Mouse (Mus musculus) midbrain, postnatal 0 days (tissue): ENCODE measurements at regions not wholly inside any gene's neighbourhood (a gene's known extent, or its start where the extent isn't known, plus 50 kb on each side); places are given as distances from the start of the nearest gene placed in this dataset.
"Not testable (repeated sequence)": the region's sequence is repeated elsewhere in the genome, so short reads cannot be mapped to it uniquely, and the experiment has no call there.

Experiments
- ATAC-seq: fragments of 200-750 bp; cut with Nextera tagmentation; 2 replicates; pipeline ENCODE4 v1.8.0; 2017; ENCODE audit warnings: moderate number of reproducible peaks, mild to moderate bottlenecking, moderate TSS enrichment, moderate library complexity; ENCODE audit not compliant: low FRiP score
- DNase-seq: peaks from one replicate; pipeline ENCODE4 v3.0.0-alpha.2; 2015; ENCODE audit warnings: low spot score
- H3K27ac ChIP-seq: fragments of 300-500 bp; sonication (generic); 2 replicates; pipeline ENCODE4 v1.5.1; 2014; ENCODE audit warnings: low read depth, mild to moderate bottlenecking, low read length, mixed read lengths
- H3K27me3 ChIP-seq: fragments of 300-500 bp; sonication (generic); 2 replicates; pipeline ENCODE4 v1.6.1; 2014; ENCODE audit warnings: low read length, control low read depth, mixed read lengths; ENCODE audit not compliant: insufficient read depth
- H3K36me3 ChIP-seq: fragments of 300-500 bp; sonication (generic); 2 replicates; pipeline ENCODE4 v1.6.1; 2014; ENCODE audit warnings: low read length, control low read depth, mixed read lengths; ENCODE audit not compliant: insufficient read depth
- H3K4me1 ChIP-seq: fragments of 300-500 bp; sonication (generic); 2 replicates; pipeline ENCODE4 v1.6.1; 2014; ENCODE audit warnings: mild to moderate bottlenecking, control low read depth, antibody characterized with exemption, low read length, mixed read lengths; ENCODE audit not compliant: insufficient read depth
- H3K4me2 ChIP-seq: fragments of 300-500 bp; sonication (generic); 2 replicates; pipeline ENCODE4 v1.6.1; 2014; ENCODE audit warnings: low read depth, mild to moderate bottlenecking, low read length, mixed read lengths; ENCODE audit not compliant: poor library complexity, severe bottlenecking
- H3K4me3 ChIP-seq: fragments of 300-500 bp; sonication (generic); 2 replicates; pipeline ENCODE4 v1.5.1; 2014; ENCODE audit warnings: low read depth, mild to moderate bottlenecking, low read length, moderate library complexity
- H3K9ac ChIP-seq: fragments of 300-500 bp; sonication (generic); replicated peaks from 2 replicates; pipeline ENCODE4 v1.6.1; 2014; ENCODE audit warnings: mild to moderate bottlenecking, low read length, moderate library complexity, mixed read lengths; ENCODE audit not compliant: poor library complexity, severe bottlenecking
- H3K9me3 ChIP-seq: fragments of 300-500 bp; sonication (generic); 2 replicates; pipeline ENCODE4 v1.6.1; 2016; ENCODE audit warnings: low read length, control low read depth
- CTCF ChIP-seq: IDR thresholded peaks from 2 replicates; pipeline ENCODE4 v1.5.1; 2016; ENCODE audit warnings: antibody characterized with exemption, mild to moderate bottlenecking
- WGBS: fragments of 180-500 bp; shearing (Covaris S2); extraction: QIAGEN DNeasy Blood & Tissue Kit; methylation state at CpG from one replicate; pipeline ENCODE4 v1.1.7; 2014; 5-methylcytosine and 5-hydroxymethylcytosine counted together

DNA sequence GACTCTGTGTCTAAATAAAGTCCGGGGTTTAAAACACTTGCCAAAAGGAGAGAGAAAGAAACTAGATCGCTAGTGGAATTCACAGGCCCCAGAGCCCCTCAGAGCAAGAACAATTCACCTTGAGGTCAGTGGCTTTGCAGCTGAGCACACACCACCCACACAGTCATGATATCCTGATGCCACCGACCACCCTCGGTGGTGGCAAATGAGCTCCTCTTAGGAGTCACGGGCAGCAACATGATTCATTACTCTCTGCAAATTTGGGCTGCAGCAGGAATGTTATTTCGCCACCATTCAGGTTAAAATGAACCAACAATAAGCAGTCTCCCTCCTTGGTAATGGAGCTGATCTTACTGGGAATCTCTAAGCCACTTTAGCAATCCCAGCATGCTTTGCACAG, 213.9 kb downstream of the Ankrd50 start:
- Histone ChIP-seq H3K4me3 (no peak overlapping the region), H3K9ac (no peak overlapping the region), H3K9me3 (no peaks in the 10 kb centered on the region), H3K27me3 (no peaks in the 10 kb centered on the region), H3K4me1 (no peaks in the 10 kb centered on the region), H3K27ac (no peak overlapping the region), H3K36me3 (no peaks in the 10 kb centered on the region), H3K4me2 (no peak overlapping the region)
- DNase-seq, result no peak
- TF ChIP-seq CTCF, result no peak
- 79% methylated on average over 6 of the region's 6 CpGs for WGBS
- ATAC-seq, result no peak

DNA sequence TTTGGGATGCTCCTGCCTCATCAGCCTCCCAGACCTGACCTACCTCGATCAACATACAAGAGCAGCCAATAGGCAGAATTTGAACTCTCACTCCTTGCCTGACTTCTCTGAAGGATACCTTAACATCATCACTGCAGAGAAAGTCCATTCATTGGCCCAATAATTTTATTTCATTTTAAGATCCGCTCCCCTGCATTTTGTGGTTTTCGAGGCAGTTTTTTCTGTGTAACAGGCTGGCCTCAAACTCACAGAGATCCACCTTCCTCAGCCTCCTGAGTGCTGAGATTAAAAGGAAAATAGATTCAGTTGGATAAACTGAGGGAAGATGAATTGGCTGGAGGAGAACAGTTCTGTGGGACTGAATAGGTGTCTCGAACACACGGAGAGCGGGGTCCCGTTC, 216.4 kb downstream of the Ankrd50 start:
- no peak for ATAC-seq
- Histone ChIP-seq H3K9ac (no peak overlapping the region), H3K27ac (no peak overlapping the region), H3K4me1 (no peaks in the 10 kb centered on the region), H3K9me3 (no peaks in the 10 kb centered on the region), H3K36me3 (no peaks in the 10 kb centered on the region), H3K4me3 (no peak overlapping the region), H3K27me3 (no peaks in the 10 kb centered on the region), H3K4me2 (no peak overlapping the region)
- TF ChIP-seq CTCF, result no peak
- no peak for DNase-seq
- 95% methylated on average over 7 of the region's 7 CpGs for WGBS

DNA sequence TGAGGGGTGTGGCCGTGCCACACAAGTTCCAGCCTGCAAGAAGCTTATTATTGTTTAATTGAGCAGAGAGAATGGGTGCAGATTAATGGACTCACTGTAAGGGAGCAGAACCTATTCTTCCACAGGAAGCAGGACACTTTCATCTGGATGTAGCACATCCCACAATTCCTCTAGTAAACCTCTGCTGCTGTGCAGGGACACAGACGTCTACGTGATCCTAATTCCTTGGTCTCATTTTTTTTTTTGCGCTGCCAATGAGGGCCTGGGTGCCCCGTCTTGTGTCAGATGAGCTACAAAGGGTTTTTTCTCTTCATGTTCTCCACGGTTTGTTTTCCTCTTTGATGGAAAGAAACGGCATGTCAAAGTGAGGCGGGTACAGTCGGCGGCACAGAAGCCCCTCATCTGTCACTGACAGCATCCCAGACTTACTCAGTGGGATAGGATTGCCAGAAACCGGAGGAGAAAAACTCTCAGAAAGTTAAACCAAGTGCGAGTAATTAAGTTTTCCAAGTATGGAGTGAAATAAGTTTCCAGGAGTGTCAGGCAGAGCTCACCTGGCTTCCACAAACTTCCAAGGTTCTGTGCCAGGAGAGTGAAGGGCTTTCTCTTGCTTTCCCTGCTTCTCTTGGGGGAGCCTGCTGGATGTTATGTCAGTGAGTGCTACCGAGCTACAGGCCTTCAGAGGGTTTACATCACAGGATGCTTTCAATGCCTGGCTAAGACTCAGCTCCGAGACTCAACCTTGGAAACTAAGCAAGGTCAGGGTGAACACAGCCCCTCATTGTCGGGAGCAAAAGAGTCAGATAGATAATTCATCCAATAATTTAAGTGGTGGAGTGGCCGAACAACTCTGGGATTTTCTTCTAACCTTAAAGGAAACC, 221.1 kb downstream of the Ankrd50 start:
- H3K9ac ChIP-seq, result no peak overlapping the region
- no peak overlapping the region for H3K4me3 ChIP-seq
- H3K36me3 ChIP-seq, result no peaks in the 10 kb centered on the region
- ATAC-seq (no peak), DNase-seq (no peak)
- WGBS, result 36% methylated on average over 16 of the region's 16 CpGs
- H3K4me1 ChIP-seq, result no peaks in the 10 kb centered on the region
- no peaks in the 10 kb centered on the region for H3K9me3 ChIP-seq
- no peaks in the 10 kb centered on the region for H3K27me3 ChIP-seq
- no peak for TF ChIP-seq CTCF
- no peak overlapping the region for H3K27ac ChIP-seq
- H3K4me2 ChIP-seq, result no peak overlapping the region

DNA sequence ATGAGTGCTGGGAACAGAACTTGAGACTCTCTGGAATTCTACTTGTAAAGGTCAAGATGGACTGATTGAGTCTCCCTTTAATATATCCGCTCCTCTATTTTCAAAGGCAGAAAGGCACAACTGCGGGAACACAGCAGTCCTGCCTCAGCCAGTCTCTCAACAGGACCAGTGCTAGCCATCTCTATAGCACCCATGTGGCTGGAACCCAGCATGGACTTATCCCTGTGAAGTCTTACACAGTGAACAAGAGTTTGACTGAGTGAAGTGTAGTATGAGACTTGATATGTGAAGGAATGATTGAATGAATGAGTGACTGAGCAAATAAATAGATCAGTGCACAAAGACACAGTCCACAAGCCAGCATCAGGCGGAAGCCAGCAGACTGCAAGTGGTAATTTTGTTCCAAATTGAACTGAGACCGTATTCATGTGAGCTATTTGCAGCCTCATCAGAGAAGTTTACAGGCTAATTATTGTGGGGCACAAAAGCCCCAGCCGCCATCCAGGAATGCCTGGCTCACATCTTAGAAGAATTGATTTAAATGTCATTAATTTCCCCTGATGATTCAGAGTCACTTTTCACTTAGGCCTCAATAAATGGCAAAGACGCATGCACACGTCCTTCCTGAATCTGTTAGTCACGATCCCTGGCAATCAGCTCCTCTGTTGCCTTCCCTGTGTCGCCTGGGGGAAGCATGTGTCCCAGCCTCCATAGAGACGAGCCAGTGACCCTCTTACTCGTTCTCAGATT, 223.1 kb downstream of the Ankrd50 start:
- Histone ChIP-seq H3K4me2 (no peak overlapping the region), H3K27ac (no peak overlapping the region), H3K4me3 (no peak overlapping the region), H3K9ac (no peak overlapping the region), H3K9me3 (no peaks in the 10 kb centered on the region), H3K4me1 (no peaks in the 10 kb centered on the region), H3K27me3 (no peaks in the 10 kb centered on the region), H3K36me3 (no peaks in the 10 kb centered on the region)
- 44% methylated on average over 11 of the region's 11 CpGs for WGBS
- DNase-seq (peak; percentile 55), ATAC-seq (0 out of 2 replicates have a peak, but pooled peaks have one; percentile 31)
- no peak for TF ChIP-seq CTCF

DNA sequence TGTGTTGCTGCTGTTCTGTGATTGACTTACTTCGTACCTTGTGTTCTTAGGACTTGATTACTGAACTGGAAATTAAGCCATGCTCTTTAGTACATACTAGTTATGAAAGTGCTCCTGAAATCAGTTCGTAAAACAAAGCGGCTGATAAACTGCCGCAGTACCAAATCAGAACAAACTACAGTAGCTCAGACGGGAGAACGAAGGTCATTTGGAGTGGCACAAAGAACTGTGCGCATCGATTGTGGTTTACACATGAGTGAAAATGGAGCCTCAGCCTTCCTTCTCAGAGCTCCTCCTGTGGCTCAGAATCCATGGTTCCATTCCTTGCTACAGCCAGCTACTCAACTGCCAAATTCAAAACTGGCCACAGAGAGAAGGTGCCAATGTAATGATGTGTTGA, 225.4 kb downstream of the Ankrd50 start:
- not testable (repeated sequence) for H3K27ac ChIP-seq, H3K36me3 ChIP-seq, H3K27me3 ChIP-seq, H3K4me3 ChIP-seq, H3K9me3 ChIP-seq, H3K4me2 ChIP-seq, H3K9ac ChIP-seq, DNase-seq, ATAC-seq, H3K4me1 ChIP-seq
- WGBS, result 94% methylated on average over 8 of the region's 8 CpGs

DNA sequence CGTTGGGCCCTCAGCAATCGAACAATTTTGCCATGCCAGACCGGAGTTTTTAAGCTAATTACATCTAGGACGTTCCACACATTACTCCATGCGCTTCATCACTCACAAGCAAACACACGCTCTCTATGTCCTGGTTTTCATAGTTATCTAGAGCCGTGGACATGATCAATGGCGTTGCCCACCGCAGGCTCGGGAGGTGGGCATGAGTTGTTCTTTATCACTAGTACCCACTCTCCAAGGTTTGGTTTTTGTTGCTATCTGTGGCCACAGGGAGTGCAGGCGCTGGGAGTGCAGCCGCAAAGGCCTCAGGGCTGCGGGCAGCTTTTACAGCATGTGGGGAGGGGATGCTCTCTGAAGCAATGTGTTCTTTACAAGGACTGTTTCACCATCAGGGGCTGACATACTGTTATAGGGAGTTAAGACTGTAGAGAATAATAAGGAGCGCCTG, 226.8 kb downstream of the Ankrd50 start:
- Histone ChIP-seq H3K36me3 (no peaks in the 10 kb centered on the region), H3K4me1 (no peaks in the 10 kb centered on the region), H3K4me2 (no peak overlapping the region), H3K4me3 (no peak overlapping the region), H3K9ac (no peak overlapping the region), H3K27ac (no peak overlapping the region), H3K9me3 (no peaks in the 10 kb centered on the region), H3K27me3 (no peaks in the 10 kb centered on the region)
- no peak for DNase-seq
- ATAC-seq, result no peak
- peak; percentile 10; the same call in 1 of the 2 replicates for TF ChIP-seq CTCF
- WGBS, result 65% methylated on average over 14 of the region's 14 CpGs
